Mouse (Mus musculus) midbrain, embryonic 12.5 days (tissue): ENCODE results near the gene Cux1. TPM values are rescaled to one million over a fixed set of nuclear protein-coding genes. Genes with fewer than 3 reads are reported as not detected.

ENCODE experiments used
- ATAC-seq: fragments of 200-750 bp; cut with Nextera tagmentation; 2 replicates; pipeline ENCODE4 v1.8.0; 2017; ENCODE audit warnings: low read depth, moderate TSS enrichment, moderate library complexity; ENCODE audit not compliant: low FRiP score
- H3K27ac ChIP-seq: fragments of 300-500 bp; sonication (generic); replicated peaks from 2 replicates; pipeline ENCODE4 v1.5.1; 2016; ENCODE audit warnings: mild to moderate bottlenecking
- H3K27me3 ChIP-seq: fragments of 300-500 bp; sonication (generic); 2 replicates; pipeline ENCODE4 v1.6.1; 2016; ENCODE audit warnings: mild to moderate bottlenecking
- H3K36me3 ChIP-seq: fragments of 300-500 bp; sonication (generic); 2 replicates; pipeline ENCODE4 v1.6.1; 2016
- H3K4me1 ChIP-seq: fragments of 300-500 bp; sonication (generic); 2 replicates; pipeline ENCODE4 v1.6.1; 2016
- H3K4me2 ChIP-seq: fragments of 300-500 bp; sonication (generic); replicated peaks from 2 replicates; pipeline ENCODE4 v1.6.1; 2016; ENCODE audit warnings: mild to moderate bottlenecking, moderate library complexity
- H3K4me3 ChIP-seq: fragments of 300-500 bp; sonication (generic); 2 replicates; pipeline ENCODE4 v1.5.1; 2016; ENCODE audit warnings: mild to moderate bottlenecking
- H3K9ac ChIP-seq: fragments of 300-500 bp; sonication (generic); replicated peaks from 2 replicates; pipeline ENCODE4 v1.6.1; 2016; ENCODE audit warnings: mild to moderate bottlenecking, moderate library complexity
- H3K9me3 ChIP-seq: fragments of 300-500 bp; sonication (generic); 2 replicates; pipeline ENCODE4 v1.6.1; 2016; ENCODE audit warnings: mild to moderate bottlenecking
- whole genome bisulfite sequencing: fragments of 180-500 bp; shearing (Covaris S2); methylation state at CpG from one replicate; pipeline ENCODE4 v1.1.7; 2016; 5-methylcytosine and 5-hydroxymethylcytosine counted together
- polyA plus RNA-seq: library from polyadenylated mRNA; unstranded; fragments of >200 nt; fragmentation: Nextera tagmentation; extraction: Ambion mirVana; gene quantifications from 2 replicates; pipeline ENCODE4 v1.2.1, GENCODE M21; 2016

Gene Cux1
- polyA plus RNA-seq, 1 experiment from 2014 or later, result 150 TPM

GRCm38 (mm10) chr5:136336798-136337527 is 230.3 kb downstream of the Cux1 start:
- no peak overlapping the region for H3K4me3 ChIP-seq
- H3K9me3 ChIP-seq, result no peaks in the 10 kb centered on the region
- H3K27ac ChIP-seq, result no peak overlapping the region
- no peak for ATAC-seq
- H3K36me3 ChIP-seq, result peaks cover 59% of the 10 kb centered on the region
- H3K27me3 ChIP-seq, result no peaks in the 10 kb centered on the region
- H3K4me1 ChIP-seq, result no peaks in the 10 kb centered on the region
- H3K4me2 ChIP-seq, result no peak overlapping the region
- no peak overlapping the region for H3K9ac ChIP-seq
- WGBS, result 94% methylated on average over 4 of the region's 4 CpGs

DNA sequence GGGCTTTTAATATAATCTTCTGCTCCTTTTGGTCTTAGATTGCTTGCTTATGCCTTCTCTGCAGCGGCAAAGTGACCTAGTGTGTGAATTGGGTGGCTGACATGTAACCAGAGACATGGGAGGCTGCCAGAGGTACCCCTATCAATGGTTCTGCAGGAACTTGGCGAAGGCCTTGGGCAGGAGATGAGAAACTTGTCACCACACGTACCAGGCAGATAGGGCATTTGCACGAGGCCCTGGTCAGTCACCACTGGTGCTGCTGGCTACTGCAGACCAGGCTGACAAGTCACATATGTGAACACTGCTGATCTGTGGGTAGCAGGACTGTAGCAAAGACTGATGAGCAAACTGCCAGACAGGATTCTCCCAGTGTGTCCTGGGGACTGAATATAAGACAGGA is 231.6 kb downstream of the Cux1 start:
- Histone ChIP-seq H3K4me1 (no peaks in the 10 kb centered on the region), H3K9ac (no peak overlapping the region), H3K4me3 (no peak overlapping the region), H3K9me3 (no peaks in the 10 kb centered on the region), H3K36me3 (peaks cover 59% of the 10 kb centered on the region), H3K27ac (no peak overlapping the region), H3K27me3 (no peaks in the 10 kb centered on the region), H3K4me2 (no peak overlapping the region)
- WGBS, result 89% methylated on average over 4 of the region's 4 CpGs
- no peak for ATAC-seq

DNA sequence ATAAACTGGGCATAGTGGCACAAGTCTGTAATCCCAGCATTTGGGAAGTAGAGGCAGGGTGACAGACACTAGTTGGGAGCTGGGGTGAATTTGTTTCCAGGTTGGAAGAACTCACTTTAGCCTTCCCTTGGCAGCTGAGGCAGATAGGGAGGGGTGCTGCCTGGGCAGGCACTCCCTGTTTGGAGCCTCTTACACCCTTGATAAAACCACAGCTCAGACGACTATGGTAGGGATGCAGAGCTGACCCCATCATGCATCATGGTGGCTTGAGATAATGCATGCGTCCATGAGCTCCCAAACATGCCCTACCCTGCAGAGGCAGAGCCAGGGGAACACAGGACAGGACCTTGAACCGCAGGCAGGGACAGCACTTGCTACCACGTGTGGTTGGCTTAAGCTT is 232.5 kb downstream of the Cux1 start:
- no peak for ATAC-seq
- Histone ChIP-seq H3K4me3 (no peak overlapping the region), H3K4me2 (no peak overlapping the region), H3K27me3 (no peaks in the 10 kb centered on the region), H3K9ac (no peak overlapping the region), H3K36me3 (peaks cover 62% of the 10 kb centered on the region), H3K27ac (no peak overlapping the region), H3K4me1 (no peaks in the 10 kb centered on the region), H3K9me3 (no peaks in the 10 kb centered on the region)
- WGBS, result 88% methylated on average over 4 of the region's 4 CpGs

DNA sequence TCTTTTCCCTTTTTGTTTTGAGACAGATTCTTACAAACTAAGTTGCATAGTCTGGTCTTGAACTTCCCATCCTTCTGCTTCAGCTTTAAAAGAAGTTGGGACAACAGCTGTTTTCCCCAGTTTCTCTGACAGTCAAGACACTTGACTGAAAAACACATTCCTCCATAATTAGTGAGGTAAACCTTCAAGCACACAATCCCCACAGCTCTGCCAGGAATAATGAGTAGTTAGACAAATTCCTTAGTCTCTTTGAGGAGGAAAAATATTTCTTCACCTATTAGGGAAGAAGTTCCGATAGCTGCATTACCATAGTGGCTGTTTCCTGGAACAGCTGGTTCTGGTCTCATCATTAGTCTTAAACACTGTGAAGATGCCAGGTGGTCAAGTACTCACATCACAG is 233.2 kb downstream of the Cux1 start:
- no peak overlapping the region for H3K4me3 ChIP-seq
- ATAC-seq, result no peak
- peaks cover 58% of the 10 kb centered on the region for H3K36me3 ChIP-seq
- H3K9me3 ChIP-seq, result no peaks in the 10 kb centered on the region
- no peak overlapping the region for H3K9ac ChIP-seq
- no peaks in the 10 kb centered on the region for H3K4me1 ChIP-seq
- no peaks in the 10 kb centered on the region for H3K27me3 ChIP-seq
- H3K27ac ChIP-seq, result no peak overlapping the region
- 100% methylated on average over 1 of the region's 1 CpGs for WGBS
- no peak overlapping the region for H3K4me2 ChIP-seq

- no peaks in the 10 kb centered on the region for H3K27me3 ChIP-seq
- no peak overlapping the region for H3K4me2 ChIP-seq
- WGBS, result 76% methylated on average over 11 of the region's 11 CpGs
- no peak overlapping the region; the same call in 1 of the 2 replicates for H3K27ac ChIP-seq
- ATAC-seq, result no peak
- H3K4me3 ChIP-seq, result no peak overlapping the region
- no peaks in the 10 kb centered on the region for H3K4me1 ChIP-seq
- H3K9me3 ChIP-seq, result no peaks in the 10 kb centered on the region
- peaks cover 55% of the 10 kb centered on the region for H3K36me3 ChIP-seq
- H3K9ac ChIP-seq, result no peak overlapping the region
Measured at GRCm38 (mm10) chr5:136332786-136333462, 234.4 kb downstream of the Cux1 start.

DNA sequence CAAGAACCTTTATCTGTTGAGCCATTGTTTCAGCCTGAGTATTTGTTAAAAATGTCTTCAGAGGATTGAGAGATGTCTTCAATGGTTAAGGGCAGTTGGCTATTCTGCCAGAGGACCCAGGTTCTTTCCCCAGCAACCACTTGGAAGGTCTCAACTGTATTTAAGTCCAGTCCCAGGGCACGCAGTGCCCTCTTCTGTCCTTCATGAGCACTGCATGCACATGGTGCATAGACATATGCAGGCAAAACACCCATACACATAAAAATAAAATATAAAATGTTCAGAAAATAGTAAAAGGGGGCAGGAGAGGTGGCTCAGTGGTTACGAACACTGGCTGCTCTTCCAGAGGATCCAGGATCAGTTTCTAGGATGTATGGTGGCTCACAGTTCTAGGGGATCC is 239.6 kb downstream of the Cux1 start:
- WGBS, result 90% methylated on average over 2 of the region's 2 CpGs
- no peak overlapping the region for H3K27ac ChIP-seq
- H3K4me2 ChIP-seq, result no peak overlapping the region
- no peak for ATAC-seq
- H3K4me3 ChIP-seq, result no peak overlapping the region
- H3K36me3 ChIP-seq, result peaks cover 73% of the 10 kb centered on the region
- no peak overlapping the region for H3K9ac ChIP-seq
- no peaks in the 10 kb centered on the region for H3K27me3 ChIP-seq
- no peaks in the 10 kb centered on the region for H3K4me1 ChIP-seq
- H3K9me3 ChIP-seq, result no peaks in the 10 kb centered on the region

DNA sequence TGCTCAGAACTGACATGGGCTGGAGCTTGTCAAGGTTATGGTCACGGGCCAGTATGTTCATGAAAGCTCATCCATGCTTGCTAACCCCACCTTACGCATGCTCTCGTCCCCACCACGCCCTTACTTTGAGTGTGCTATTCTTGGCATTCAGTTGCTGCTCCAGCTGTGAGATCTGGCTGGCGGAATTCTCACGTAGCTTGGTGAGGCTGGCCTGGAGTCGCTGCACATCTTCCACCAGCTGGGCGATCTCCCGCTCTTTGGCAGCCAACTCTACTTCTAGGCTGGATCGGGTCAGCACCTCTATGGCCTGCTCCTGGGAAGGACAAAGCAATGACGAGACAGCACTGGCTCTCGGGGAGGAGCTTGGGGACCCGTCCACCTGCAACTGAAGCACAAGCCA is 240.7 kb downstream of the Cux1 start:
- Histone ChIP-seq H3K27me3 (no peaks in the 10 kb centered on the region), H3K4me3 (no peak overlapping the region), H3K9ac (no peak overlapping the region), H3K27ac (no peak overlapping the region), H3K4me2 (no peak overlapping the region), H3K36me3 (peaks cover 74% of the 10 kb centered on the region), H3K9me3 (no peaks in the 10 kb centered on the region), H3K4me1 (no peaks in the 10 kb centered on the region)
- ATAC-seq, result no peak
- 94% methylated on average over 13 of the region's 13 CpGs for WGBS

DNA sequence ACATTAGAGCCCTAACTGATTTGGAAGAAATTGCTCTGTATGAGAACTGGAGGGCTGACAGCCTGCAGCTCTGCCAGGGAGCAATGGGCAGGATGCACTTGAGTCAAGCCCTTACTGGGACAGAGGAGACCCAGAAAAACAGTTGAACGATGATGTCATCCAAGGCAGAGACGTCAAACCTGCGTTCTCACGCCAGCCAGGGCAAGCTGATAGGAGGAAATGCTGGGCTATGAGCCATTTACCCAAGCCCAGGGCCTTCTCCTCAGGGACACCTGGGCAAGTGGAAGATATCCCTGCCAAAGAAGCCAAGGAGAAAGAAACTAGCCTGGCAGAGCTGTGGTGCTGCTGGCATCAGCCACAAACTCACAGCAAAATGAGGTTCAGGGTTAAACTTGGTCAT is 242.8 kb downstream of the Cux1 start:
- H3K9ac ChIP-seq, result no peak overlapping the region
- H3K27ac ChIP-seq, result no peak overlapping the region
- H3K4me3 ChIP-seq, result no peak overlapping the region
- H3K9me3 ChIP-seq, result no peaks in the 10 kb centered on the region
- no peaks in the 10 kb centered on the region for H3K27me3 ChIP-seq
- no peak for ATAC-seq
- H3K36me3 ChIP-seq, result peaks cover 75% of the 10 kb centered on the region
- no peak overlapping the region for H3K4me2 ChIP-seq
- 93% methylated on average over 4 of the region's 4 CpGs for WGBS
- H3K4me1 ChIP-seq, result no peaks in the 10 kb centered on the region

DNA sequence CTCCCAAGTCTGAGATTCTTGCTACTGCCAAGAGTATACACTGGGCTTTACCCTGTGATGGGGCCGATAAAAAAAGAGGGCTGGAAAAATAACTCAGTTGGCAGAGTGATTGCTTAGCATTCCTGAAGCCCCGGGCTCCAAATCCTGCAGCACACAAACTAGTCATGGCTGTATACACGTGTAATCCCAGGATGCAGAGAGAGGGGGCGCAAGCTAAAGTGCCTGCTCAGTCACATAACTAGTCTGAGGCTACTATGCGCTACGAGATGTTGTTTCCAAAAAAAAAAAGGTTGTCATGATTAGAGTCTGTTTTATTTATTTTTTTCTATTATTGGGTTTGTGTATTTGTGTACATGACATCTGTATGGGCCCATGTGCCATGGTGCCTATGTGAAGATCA is 245.9 kb downstream of the Cux1 start:
- Histone ChIP-seq H3K9ac (no peak overlapping the region), H3K27me3 (no peaks in the 10 kb centered on the region), H3K4me3 (no peak overlapping the region), H3K4me1 (no peaks in the 10 kb centered on the region), H3K27ac (no peak overlapping the region), H3K9me3 (no peaks in the 10 kb centered on the region), H3K36me3 (peaks cover 73% of the 10 kb centered on the region), H3K4me2 (no peak overlapping the region)
- ATAC-seq, result no peak
- WGBS, result 86% methylated on average over 6 of the region's 6 CpGs

- Histone ChIP-seq H3K36me3 (peaks cover 94% of the 10 kb centered on the region), H3K9me3 (no peaks in the 10 kb centered on the region), H3K4me2 (no peak overlapping the region), H3K9ac (no peak overlapping the region), H3K4me1 (no peaks in the 10 kb centered on the region), H3K4me3 (no peak overlapping the region), H3K27ac (no peak overlapping the region), H3K27me3 (no peaks in the 10 kb centered on the region)
- no peak for ATAC-seq
- 95% methylated on average over 14 of the region's 14 CpGs for WGBS
Measured at GRCm38 (mm10) chr5:136312566-136312965, 254.7 kb downstream of the Cux1 start.

GRCm38 (mm10) chr5:136312166-136312565 is 255.1 kb downstream of the Cux1 start:
- no peak overlapping the region for H3K4me2 ChIP-seq
- no peaks in the 10 kb centered on the region for H3K9me3 ChIP-seq
- H3K9ac ChIP-seq, result no peak overlapping the region
- 88% methylated on average over 4 of the region's 4 CpGs for WGBS
- H3K4me3 ChIP-seq, result no peak overlapping the region
- peaks cover 96% of the 10 kb centered on the region for H3K36me3 ChIP-seq
- H3K27me3 ChIP-seq, result no peaks in the 10 kb centered on the region
- no peak for ATAC-seq
- H3K4me1 ChIP-seq, result no peaks in the 10 kb centered on the region
- H3K27ac ChIP-seq, result no peak overlapping the region

DNA sequence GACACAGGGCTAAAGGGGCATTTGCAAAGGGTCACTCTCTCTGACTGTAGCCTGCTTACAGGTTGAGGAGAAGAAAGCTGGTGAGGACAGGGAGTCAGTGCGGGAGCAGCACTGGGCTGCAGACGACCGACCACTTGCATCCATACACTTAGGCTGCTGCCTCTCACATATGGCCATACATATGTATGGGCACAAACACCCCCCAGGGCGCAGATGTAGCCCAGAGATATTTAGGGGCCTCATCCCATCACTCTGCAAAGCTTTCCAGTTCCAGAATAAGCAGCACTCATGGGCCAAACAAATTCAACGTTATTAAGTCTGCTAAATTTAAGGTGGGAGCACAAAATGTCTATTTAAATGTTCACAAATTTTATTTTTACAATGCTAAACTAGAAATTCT is 261.0 kb downstream of the Cux1 start:
- Histone ChIP-seq H3K36me3 (peaks cover 96% of the 10 kb centered on the region), H3K27ac (no peak overlapping the region), H3K9me3 (no peaks in the 10 kb centered on the region), H3K9ac (no peak overlapping the region), H3K27me3 (no peaks in the 10 kb centered on the region), H3K4me3 (no peak overlapping the region), H3K4me1 (peaks cover 9% of the 10 kb centered on the region; the same call in 1 of the 2 replicates), H3K4me2 (no peak overlapping the region)
- no peak for ATAC-seq
- 86% methylated on average over 5 of the region's 5 CpGs for WGBS
